Mouse (Mus musculus): ENCODE results near the gene Slc5a2. TPM values are rescaled to one million over a fixed set of nuclear protein-coding genes. Genes with fewer than 3 reads are reported as not detected.

Gene Slc5a2
- polyA plus RNA-seq, 1 experiment from 2014 or later, result 0.29 TPM

DNA sequence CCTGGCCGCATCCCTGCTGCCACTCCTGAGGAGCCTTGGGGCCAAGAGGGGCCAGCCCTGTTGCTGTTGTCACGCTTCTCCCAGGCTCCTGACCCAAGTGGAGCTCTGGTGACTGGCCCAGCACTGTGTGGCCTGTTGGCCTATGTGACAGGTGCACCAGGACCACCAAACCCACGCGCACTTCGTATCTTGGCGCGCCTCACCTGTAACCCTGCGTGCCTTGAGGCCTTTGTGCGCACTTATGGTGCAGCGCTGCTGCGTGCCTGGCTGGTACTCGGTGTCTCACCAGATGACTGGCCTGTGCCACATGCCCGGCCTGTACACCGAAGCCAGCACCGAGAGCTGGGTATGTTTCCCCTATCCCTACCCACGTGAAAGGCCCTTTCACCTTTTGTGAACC, 23.1 kb upstream of the Slc5a2 start:
- 95% methylated on average over 16 of the region's 16 CpGs for WGBS
- H3K36me3 ChIP-seq, result peaks cover 55% of the 10 kb centered on the region
- H3K4me3 ChIP-seq, result no peak overlapping the region
- no peaks in the 10 kb centered on the region for H3K9me3 ChIP-seq
- peaks cover 14% of the 10 kb centered on the region; the same call in 1 of the 2 replicates for H3K27me3 ChIP-seq (ENCODE audit: insufficient read depth, poor library complexity, severe bottlenecking)
- H3K4me1 ChIP-seq (replicated peaks), result peaks cover 67% of the 10 kb centered on the region
- H3K27ac ChIP-seq, result no peak overlapping the region
- DNase-seq (ENCODE audit: low spot score), result no peak

DNA sequence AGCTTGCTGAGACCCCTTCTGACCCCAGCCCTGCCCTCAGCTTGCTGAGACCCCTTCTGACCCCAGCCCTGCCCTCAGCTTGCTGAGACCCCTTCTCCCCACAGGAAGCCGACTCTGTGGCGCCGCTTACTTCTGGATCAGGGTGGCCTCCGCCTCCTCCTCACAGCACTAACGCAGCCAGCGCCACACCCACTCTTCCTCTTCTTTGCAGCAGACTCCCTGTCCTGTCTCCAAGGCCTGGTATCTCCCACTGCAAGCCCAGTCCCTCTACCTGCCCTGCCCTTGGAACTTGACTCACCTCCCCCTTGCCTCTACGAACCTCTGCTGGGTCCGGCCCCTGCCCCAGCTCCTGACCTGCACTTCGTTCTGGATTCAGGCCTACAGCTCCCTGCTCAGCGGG, 21.5 kb upstream of the Slc5a2 start:
- Histone ChIP-seq H3K27ac (peak overlapping the region; percentile 69; the same call in 1 of the 2 replicates), H3K4me3 (no peak overlapping the region), H3K4me1 (replicated peaks) (peaks cover 71% of the 10 kb centered on the region), H3K27me3 (ENCODE audit: insufficient read depth, poor library complexity, severe bottlenecking) (peaks cover 20% of the 10 kb centered on the region), H3K36me3 (peaks cover 55% of the 10 kb centered on the region), H3K9me3 (no peaks in the 10 kb centered on the region)
- DNase-seq (ENCODE audit: low spot score), result no peak
- 37% methylated on average over 10 of the region's 10 CpGs for WGBS

DNA sequence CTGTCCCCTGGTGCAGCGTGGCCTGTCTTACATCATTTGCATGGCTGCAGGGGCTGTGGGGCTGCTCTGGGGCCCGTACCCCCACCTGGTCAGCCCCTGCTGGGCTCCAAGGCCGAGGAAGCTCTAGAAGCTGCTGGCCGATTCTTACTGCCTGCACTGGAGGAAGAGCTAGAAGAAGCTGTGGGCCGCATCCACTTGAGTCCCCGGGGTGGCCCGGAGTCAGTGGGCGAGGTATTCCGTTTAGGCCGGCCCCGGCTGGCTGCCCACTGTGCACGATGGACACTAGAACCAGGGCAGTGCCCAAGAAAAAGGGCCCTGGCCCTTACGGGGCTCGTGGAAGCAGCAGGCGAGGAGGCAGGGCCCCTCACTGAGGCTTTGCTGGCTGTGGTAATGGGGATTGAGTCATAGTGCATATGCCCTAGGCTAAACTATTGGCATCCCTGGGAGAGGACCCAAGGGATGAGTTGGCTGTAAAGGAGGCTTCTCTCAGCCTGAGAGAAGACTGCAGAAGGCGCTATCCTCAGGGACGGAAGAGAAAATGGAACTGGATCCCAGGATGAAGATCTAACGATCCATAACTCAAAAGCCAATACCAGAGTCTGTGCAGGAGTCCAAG, 20.9 kb upstream of the Slc5a2 start:
- WGBS, result 83% methylated on average over 18 of the region's 18 CpGs
- no peak for DNase-seq (ENCODE audit: low spot score)
- Histone ChIP-seq H3K36me3 (peaks cover 55% of the 10 kb centered on the region), H3K4me3 (no peak overlapping the region), H3K9me3 (no peaks in the 10 kb centered on the region), H3K27ac (peak overlapping the region; percentile 69), H3K27me3 (ENCODE audit: insufficient read depth, poor library complexity, severe bottlenecking) (peaks cover 22% of the 10 kb centered on the region), H3K4me1 (replicated peaks) (peaks cover 65% of the 10 kb centered on the region)

DNA sequence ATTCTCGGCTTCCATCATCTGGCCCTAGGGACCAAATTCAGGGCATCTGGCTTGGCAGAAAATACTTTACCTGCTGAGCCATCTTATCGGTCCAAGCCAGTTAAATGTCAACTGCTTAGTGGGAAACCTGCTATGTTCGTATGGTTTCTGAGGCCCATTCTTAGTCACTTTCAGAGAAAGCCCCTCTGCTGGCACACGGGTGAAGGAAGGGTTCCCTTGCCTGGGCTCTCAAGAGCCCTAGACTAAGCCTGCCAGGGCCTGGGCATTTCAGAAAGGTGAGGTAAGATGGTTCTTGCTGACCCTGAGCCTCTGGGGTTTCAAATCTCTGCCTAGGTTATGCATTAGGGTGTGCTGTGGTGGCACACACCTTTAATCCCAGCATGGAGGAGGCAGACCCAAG, 19.9 kb upstream of the Slc5a2 start:
- Histone ChIP-seq H3K4me1 (replicated peaks) (peaks cover 57% of the 10 kb centered on the region), H3K9me3 (no peaks in the 10 kb centered on the region), H3K36me3 (peaks cover 44% of the 10 kb centered on the region), H3K27ac (no peak overlapping the region), H3K27me3 (ENCODE audit: insufficient read depth, poor library complexity, severe bottlenecking) (peaks cover 28% of the 10 kb centered on the region), H3K4me3 (no peak overlapping the region)
- WGBS, result 89% methylated on average over 4 of the region's 4 CpGs
- DNase-seq (ENCODE audit: low spot score), result no peak

DNA sequence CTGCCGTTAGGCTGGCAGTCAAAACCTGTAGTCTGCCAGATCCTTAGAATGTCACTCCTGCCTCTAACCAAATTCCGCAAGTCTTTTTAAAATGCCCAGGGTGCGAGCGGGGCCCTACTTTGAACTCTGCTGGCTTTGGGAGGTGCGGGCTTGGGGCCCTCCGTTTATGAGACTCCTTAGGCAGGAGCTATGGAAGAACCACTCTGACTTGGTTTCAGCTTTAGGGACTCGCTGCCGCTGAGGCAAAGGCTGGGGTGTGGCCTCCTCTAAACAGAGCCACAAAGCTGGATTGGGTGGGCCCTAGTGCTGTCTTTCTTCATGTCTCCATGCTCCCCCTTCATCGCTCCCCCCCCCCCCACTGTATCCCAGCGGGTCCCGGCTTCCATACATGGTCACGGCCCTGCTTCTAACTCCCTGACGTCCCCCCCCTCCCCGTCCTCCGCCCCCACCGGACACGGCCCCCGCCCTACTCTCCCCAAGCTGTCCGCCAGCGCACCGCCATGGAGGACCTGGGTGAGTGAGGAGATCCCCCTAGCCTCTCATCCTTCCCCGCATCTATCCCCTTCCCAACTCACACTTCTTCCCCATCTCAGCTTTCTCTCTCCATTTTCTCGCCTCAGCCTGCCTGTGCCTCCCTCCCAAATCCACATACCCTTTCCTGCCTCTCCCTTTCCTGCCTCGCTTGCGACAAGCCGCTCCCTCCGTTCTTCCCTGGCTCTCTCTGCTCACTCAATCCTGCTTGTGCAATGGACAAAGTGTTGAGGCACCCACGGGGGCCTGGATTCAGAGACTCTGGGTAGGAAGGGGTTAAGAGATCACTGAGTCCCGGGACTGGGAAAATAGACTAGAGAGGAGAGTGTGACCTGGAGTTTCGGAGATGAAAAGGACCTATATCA, 18.7 kb upstream of the Slc5a2 start, which contains the start of gene Tgfb1i1:
Tgfb1i1 (plus strand) TSS at position 317 of the 896 bp plus-strand sequence.
- Histone ChIP-seq H3K9me3 (no peaks in the 10 kb centered on the region), H3K27ac (peak within 1 kb of the TSS; percentile 87), H3K36me3 (peaks cover 32% of the 10 kb centered on the region), H3K4me1 (replicated peaks) (peaks cover 54% of the 10 kb centered on the region), H3K4me3 (peak within 1 kb of the TSS; percentile 61), H3K27me3 (ENCODE audit: insufficient read depth, poor library complexity, severe bottlenecking) (peaks cover 37% of the 10 kb centered on the region)
- WGBS, result 1% methylated on average over 30 of the region's 30 CpGs
- peak; percentile 65 for DNase-seq (ENCODE audit: low spot score)

DNA sequence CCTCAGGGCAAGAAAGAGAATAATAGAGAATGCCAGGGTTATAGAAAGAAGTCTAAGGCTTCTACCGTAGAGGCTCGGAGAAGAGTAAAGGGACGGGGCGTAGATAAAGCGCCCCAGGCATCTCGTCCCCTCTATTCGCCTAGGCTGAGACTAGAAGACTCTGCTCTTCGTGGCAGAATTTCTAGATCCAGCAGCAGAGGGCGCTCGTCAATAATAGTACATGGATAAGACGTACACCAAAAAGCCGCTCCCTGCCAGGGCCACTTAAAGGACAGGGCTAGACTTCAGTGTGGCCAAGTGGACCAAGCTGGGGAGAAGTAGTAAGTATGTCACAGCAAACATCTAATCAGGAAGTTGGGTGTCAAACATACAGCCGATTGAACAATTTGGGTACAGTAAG, 18.0 kb upstream of the Slc5a2 start:
- WGBS, result 2% methylated on average over 13 of the region's 13 CpGs
- Histone ChIP-seq H3K27ac (peak overlapping the region; percentile 87), H3K27me3 (ENCODE audit: insufficient read depth, poor library complexity, severe bottlenecking) (peaks cover 44% of the 10 kb centered on the region)

DNA sequence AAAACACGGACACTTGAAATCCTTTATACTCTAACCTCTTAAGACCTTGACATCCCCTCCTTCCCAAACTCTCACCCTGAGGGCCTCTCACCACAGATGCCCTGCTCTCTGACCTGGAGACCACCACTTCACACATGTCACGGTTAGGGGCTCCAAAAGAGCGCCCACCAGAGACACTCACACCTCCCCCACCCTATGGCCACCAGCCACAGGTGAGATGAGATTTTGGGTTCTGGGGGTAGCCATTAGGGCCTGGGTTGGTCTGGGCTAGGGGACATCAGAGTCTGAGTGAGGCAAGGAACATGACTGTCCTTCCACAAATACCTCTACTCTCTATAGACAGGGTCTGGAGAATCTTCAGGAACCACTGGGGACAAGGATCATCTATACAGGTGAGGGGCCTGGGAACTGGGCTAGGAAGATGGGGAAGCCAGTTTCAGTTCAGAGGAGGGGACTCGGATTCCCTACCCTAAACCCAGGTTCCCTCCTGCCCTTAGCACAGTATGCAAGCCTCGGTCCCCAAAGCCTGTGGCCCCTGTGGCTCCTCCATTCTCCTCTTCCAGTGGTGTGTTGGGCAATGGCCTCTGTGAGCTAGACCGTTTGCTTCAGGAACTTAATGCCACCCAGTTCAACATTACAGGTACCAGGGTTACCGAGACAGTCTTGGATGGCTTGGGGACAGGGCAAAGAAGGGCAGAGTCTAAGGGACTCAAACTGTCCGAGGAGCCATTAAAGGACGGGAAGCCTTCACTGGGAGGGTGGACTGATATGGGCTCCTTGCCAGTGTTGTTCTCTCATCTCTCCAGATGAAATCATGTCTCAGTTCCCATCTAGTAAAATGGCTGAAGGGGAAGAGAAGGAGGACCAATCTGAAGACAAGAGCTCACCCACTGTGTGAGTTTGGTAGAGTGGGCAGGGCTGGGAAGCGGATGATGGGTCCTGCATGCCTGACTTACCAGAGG, 17.1 kb upstream of the Slc5a2 start:
- peaks cover 53% of the 10 kb centered on the region for H3K27me3 ChIP-seq (ENCODE audit: insufficient read depth, poor library complexity, severe bottlenecking)

More for the DNA sequence above, 18.0 kb upstream of the Slc5a2 start:
- H3K9me3 ChIP-seq, result no peaks in the 10 kb centered on the region
- peaks cover 61% of the 10 kb centered on the region for H3K4me1 ChIP-seq (replicated peaks)
- H3K36me3 ChIP-seq, result peaks cover 25% of the 10 kb centered on the region
- peak; percentile 87 for DNase-seq (ENCODE audit: low spot score)
- peak overlapping the region; percentile 61 for H3K4me3 ChIP-seq

DNA sequence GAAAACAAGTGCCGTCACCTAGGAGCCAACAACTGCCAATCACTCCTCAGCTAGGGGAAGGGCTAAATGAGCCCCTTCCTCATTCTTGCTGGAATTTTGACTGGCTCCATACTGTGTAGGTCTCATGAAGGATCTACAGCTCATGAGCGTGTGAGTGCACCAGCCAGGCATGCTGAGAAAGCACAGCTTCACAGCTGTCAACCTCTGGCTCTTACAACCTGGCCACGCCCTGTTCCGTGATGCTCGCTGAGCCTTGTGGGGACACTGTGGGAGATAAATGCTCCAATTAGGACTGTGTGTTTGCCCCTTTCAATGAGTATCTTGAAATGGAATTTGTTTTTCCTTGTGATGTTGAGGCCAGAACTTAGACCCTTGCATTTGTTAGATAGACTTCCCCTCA, 15.5 kb upstream of the Slc5a2 start:
- Histone ChIP-seq H3K9me3 (no peaks in the 10 kb centered on the region), H3K27me3 (ENCODE audit: insufficient read depth, poor library complexity, severe bottlenecking) (peaks cover 56% of the 10 kb centered on the region), H3K4me1 (replicated peaks) (peaks cover 49% of the 10 kb centered on the region), H3K27ac (no peak overlapping the region), H3K4me3 (no peak overlapping the region), H3K36me3 (peaks cover 3% of the 10 kb centered on the region)
- 81% methylated on average over 5 of the region's 5 CpGs for WGBS
- DNase-seq (ENCODE audit: low spot score), result no peak

More for the DNA sequence above, 17.1 kb upstream of the Slc5a2 start:
- Histone ChIP-seq H3K4me3 (peak overlapping the region; percentile 61), H3K27ac (no peak overlapping the region), H3K4me1 (replicated peaks) (peaks cover 61% of the 10 kb centered on the region), H3K9me3 (no peaks in the 10 kb centered on the region), H3K36me3 (peaks cover 16% of the 10 kb centered on the region)
- 88% methylated on average over 10 of the region's 10 CpGs for WGBS
- DNase-seq (ENCODE audit: low spot score), result no peak

DNA sequence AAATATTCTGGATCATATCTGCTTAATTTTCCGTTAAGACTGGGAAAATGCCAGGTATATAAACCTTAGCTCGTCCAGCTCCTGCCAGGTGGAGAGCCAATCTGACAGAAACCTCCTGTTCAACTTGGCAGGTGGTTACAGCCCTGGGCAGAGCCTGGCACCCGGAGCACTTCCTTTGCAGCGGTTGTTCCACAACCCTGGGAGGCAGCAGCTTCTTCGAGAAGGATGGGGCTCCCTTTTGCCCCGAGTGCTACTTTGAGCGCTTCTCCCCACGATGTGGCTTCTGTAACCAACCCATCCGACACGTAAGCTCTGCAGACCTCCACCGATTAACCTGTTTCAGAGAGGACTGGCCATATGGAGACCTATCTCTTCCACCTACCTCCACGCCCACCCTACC, 13.5 kb upstream of the Slc5a2 start:
- DNase-seq (ENCODE audit: low spot score), result no peak
- Histone ChIP-seq H3K4me3 (peak overlapping the region; percentile 45), H3K27me3 (ENCODE audit: insufficient read depth, poor library complexity, severe bottlenecking) (peaks cover 44% of the 10 kb centered on the region), H3K27ac (peak overlapping the region; percentile 62; the same call in 1 of the 2 replicates), H3K4me1 (replicated peaks) (peaks cover 31% of the 10 kb centered on the region), H3K36me3 (no peaks in the 10 kb centered on the region), H3K9me3 (no peaks in the 10 kb centered on the region)
- 52% methylated on average over 12 of the region's 12 CpGs for WGBS

DNA sequence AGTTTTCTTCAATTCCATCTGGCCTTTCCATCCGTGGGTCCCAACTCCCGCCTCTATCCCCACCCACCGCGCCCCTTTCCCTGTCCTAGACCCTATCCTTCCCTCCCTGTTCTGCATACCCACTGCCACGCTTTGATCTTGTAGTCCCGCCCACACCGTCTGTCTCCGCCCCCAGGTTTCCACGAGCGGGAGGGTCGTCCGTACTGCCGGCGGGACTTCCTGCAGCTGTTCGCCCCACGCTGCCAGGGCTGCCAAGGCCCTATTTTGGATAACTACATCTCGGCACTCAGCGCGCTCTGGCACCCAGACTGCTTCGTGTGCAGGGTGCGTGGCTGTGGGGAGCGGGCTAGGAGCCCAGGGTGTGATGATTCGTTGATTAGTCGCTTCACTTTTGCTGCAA, 12.8 kb upstream of the Slc5a2 start:
- peaks cover 44% of the 10 kb centered on the region for H3K27me3 ChIP-seq (ENCODE audit: insufficient read depth, poor library complexity, severe bottlenecking)
- H3K9me3 ChIP-seq, result no peaks in the 10 kb centered on the region
- peak overlapping the region; percentile 45 for H3K4me3 ChIP-seq
- H3K36me3 ChIP-seq, result no peaks in the 10 kb centered on the region
- 13% methylated on average over 24 of the region's 24 CpGs for WGBS
- peaks cover 24% of the 10 kb centered on the region for H3K4me1 ChIP-seq (replicated peaks)
- peak overlapping the region; percentile 62 for H3K27ac ChIP-seq
- peak; percentile 46 for DNase-seq (ENCODE audit: low spot score)

DNA sequence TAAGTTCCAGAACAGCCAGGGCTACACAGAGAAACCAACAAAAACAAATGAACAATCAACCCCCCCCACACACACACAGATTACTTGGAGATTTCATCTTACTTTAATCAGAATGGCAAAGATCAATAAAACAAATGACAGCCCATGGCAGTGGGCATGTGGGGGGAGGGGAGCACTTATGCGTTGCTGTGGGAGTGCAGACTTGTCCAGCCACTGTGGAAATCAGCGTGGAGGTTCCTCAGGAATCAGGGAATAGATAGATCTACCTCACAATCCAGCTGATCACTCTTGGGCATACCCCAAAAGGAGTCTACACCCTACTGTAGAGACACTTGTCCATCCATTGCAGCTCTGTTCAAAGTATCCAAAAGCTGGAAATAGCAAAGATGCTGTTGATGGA, 10.5 kb upstream of the Slc5a2 start:
- H3K36me3 ChIP-seq, result no peaks in the 10 kb centered on the region

DNA sequence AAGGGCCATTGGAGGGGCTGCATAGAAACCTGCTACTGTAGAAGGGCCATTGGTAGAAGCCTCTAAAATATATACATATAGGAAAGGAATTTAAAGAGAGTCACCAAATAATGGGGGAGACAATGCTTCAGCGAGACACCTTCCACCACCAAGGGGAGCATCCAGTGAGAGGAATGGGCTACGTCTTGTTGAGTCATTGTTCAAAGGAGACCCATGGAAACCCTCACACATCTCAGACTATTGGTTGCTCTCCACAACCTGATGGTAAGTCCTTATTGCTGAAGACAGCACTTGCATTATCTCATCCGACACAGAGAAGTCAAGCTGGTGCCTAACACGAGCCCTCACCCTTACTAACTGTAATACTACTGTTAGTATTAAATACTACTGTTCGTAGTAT, 9.7 kb upstream of the Slc5a2 start:
- Histone ChIP-seq H3K4me1 (replicated peaks) (peaks cover 15% of the 10 kb centered on the region), H3K27me3 (ENCODE audit: insufficient read depth, poor library complexity, severe bottlenecking) (peaks cover 30% of the 10 kb centered on the region), H3K4me3 (no peak overlapping the region), H3K36me3 (no peaks in the 10 kb centered on the region), H3K9me3 (no peaks in the 10 kb centered on the region), H3K27ac (no peak overlapping the region)
- DNase-seq (ENCODE audit: low spot score), result no peak
- 91% methylated on average over 5 of the region's 5 CpGs for WGBS

More for the DNA sequence above, 10.5 kb upstream of the Slc5a2 start:
- Histone ChIP-seq H3K9me3 (no peaks in the 10 kb centered on the region), H3K4me3 (no peak overlapping the region), H3K27me3 (ENCODE audit: insufficient read depth, poor library complexity, severe bottlenecking) (peaks cover 34% of the 10 kb centered on the region), H3K27ac (no peak overlapping the region), H3K4me1 (replicated peaks) (peaks cover 15% of the 10 kb centered on the region)
- 72% methylated on average over 2 of the region's 2 CpGs for WGBS
- DNase-seq (ENCODE audit: low spot score), result no peak
